Mouse (Mus musculus) hindbrain, embryonic 12.5 days (tissue): ENCODE results near the gene Plscr4. TPM values are rescaled to one million over a fixed set of nuclear protein-coding genes. Genes with fewer than 3 reads are reported as not detected.

Source experiments
- ATAC-seq: fragments of 200-750 bp; cut with Nextera tagmentation; 2 replicates; pipeline ENCODE4 v1.8.0; 2017; ENCODE audit warnings: moderate TSS enrichment; ENCODE audit not compliant: low FRiP score
- H3K27ac ChIP-seq: fragments of 300-500 bp; sonication (generic); 2 replicates; pipeline ENCODE4 v1.5.1; 2016; ENCODE audit warnings: mild to moderate bottlenecking
- H3K27me3 ChIP-seq: fragments of 300-500 bp; sonication (generic); 2 replicates; pipeline ENCODE4 v1.6.1; 2016; ENCODE audit warnings: mild to moderate bottlenecking
- H3K36me3 ChIP-seq: fragments of 300-500 bp; sonication (generic); 2 replicates; pipeline ENCODE4 v1.6.1; 2016; ENCODE audit warnings: mild to moderate bottlenecking
- H3K4me1 ChIP-seq: fragments of 300-500 bp; sonication (generic); 2 replicates; pipeline ENCODE4 v1.6.1; 2016
- H3K4me2 ChIP-seq: fragments of 300-500 bp; sonication (generic); replicated peaks from 2 replicates; pipeline ENCODE4 v1.6.1; 2016; ENCODE audit warnings: mild to moderate bottlenecking
- H3K4me3 ChIP-seq: fragments of 300-500 bp; sonication (generic); 2 replicates; pipeline ENCODE4 v1.5.1; 2016; ENCODE audit warnings: mild to moderate bottlenecking
- H3K9ac ChIP-seq: fragments of 300-500 bp; sonication (generic); 2 replicates; pipeline ENCODE4 v1.6.1; 2016; ENCODE audit warnings: mild to moderate bottlenecking, moderate library complexity
- H3K9me3 ChIP-seq: fragments of 300-500 bp; sonication (generic); replicated peaks from 2 replicates; pipeline ENCODE4 v1.6.1; 2016; ENCODE audit warnings: mild to moderate bottlenecking
- WGBS: fragments of 180-500 bp; shearing (Covaris S2); methylation state at CpG from one replicate; pipeline ENCODE4 v1.1.7; 2016; 5-methylcytosine and 5-hydroxymethylcytosine counted together
- polyA plus RNA-seq: library from polyadenylated mRNA; unstranded; fragments of >200 nt; fragmentation: Nextera tagmentation; extraction: Ambion mirVana; gene quantifications from 2 replicates; pipeline ENCODE4 v1.2.1, GENCODE M21; 2016

The Plscr4 gene
- polyA plus RNA-seq, 1 experiment from 2014 or later: 2.7 TPM

DNA sequence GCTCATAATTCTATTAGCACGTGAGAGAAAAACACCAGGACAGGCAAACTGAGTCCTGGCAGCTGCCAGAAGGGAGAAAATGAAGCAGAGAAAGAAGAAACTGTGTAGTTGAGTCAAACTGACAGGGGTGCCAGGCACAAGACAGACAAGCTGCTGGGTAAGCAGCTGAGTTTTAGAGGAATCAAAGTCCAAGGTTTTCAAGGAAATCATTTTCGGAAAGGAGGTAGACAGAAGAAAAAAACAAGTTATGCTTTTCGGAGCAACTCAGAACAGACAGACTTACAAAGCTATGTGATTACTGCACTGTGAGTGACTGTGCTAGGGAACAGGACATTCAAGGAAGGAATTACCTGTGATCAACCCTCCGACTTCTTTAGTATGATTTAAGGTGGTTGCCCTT is 67.3 kb downstream of the Plscr4 start:
- Histone ChIP-seq H3K9ac (no peak overlapping the region), H3K27ac (no peak overlapping the region), H3K4me3 (no peak overlapping the region), H3K36me3 (no peaks in the 10 kb centered on the region), H3K4me2 (no peak overlapping the region), H3K27me3 (no peaks in the 10 kb centered on the region), H3K4me1 (no peaks in the 10 kb centered on the region), H3K9me3 (peaks cover 3% of the 10 kb centered on the region)
- no peak for ATAC-seq
- WGBS: 84% methylated on average over 4 of the region's 4 CpGs

DNA sequence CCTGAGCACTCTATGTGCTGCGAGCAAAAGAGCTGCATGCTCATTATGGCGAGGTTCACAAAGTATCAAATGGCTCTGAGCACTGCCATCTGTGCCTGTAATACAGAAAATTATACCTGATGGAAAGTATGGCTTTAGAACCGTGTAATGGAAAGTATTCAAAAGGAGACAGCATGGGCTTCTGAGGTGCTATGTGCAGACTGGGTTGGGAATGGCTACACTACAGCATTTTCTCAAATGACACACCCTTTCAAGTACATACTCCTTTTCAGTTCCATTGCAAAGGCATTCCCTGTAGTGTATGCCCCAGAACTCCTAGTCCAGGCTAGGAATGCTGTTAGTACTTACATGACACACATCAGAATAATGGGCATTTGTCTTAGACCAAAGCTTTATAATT is 72.9 kb downstream of the Plscr4 start:
- H3K27ac ChIP-seq: no peak overlapping the region
- WGBS: 77% methylated on average over 3 of the region's 3 CpGs
- no peaks in the 10 kb centered on the region for H3K9me3 ChIP-seq
- no peak overlapping the region for H3K4me3 ChIP-seq
- no peaks in the 10 kb centered on the region for H3K27me3 ChIP-seq
- H3K4me2 ChIP-seq: no peak overlapping the region
- H3K36me3 ChIP-seq: no peaks in the 10 kb centered on the region
- ATAC-seq: no peak
- H3K4me1 ChIP-seq: no peaks in the 10 kb centered on the region
- no peak overlapping the region for H3K9ac ChIP-seq

DNA sequence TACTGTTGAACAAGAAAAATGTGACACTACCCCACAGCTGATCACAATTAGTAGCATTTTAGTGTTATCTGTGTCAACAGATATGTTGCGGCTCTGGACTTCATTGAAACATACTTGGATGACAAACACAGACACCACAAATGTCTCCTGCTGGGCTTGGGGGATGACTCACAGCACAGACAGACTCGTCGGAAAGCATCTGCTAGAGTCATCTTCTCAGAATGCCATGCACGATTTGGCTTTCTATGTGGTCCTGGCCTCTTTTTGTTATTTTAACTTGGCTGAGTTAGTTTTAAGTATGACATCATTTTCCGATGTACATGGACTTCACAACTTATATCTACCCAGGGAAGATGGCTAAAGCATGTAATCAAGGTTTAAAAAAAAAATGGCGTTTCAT is 80.6 kb downstream of the Plscr4 start:
- ATAC-seq: no peak
- H3K9ac ChIP-seq: no peak overlapping the region
- H3K36me3 ChIP-seq: no peaks in the 10 kb centered on the region
- H3K27ac ChIP-seq: no peak overlapping the region
- 78% methylated on average over 6 of the region's 6 CpGs for WGBS
- peaks cover 2% of the 10 kb centered on the region; the same call in 1 of the 2 replicates for H3K4me1 ChIP-seq
- no peaks in the 10 kb centered on the region for H3K9me3 ChIP-seq
- H3K4me2 ChIP-seq: no peak overlapping the region
- no peak overlapping the region for H3K4me3 ChIP-seq
- no peaks in the 10 kb centered on the region for H3K27me3 ChIP-seq

DNA sequence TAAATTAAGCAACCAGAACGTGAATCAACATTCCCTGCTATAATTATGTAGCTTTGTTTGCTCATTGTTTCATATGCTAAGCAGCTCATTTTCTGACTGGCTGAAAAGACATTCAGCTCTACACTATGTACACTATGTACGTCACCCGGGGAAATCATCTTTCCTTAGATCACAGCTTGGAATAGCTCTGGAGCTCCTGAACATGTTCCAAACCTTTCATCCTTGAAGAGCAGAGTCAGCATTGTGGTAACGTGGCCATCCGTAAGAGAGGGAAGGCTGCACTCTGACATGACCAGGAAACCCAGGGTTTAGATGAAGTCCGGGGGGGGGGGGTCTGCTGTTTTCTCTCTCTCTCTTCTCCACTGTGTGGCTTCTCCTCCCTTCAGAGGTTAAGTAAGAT is 81.0 kb downstream of the Plscr4 start:
- no peak overlapping the region for H3K9ac ChIP-seq
- no peak overlapping the region for H3K4me2 ChIP-seq
- H3K36me3 ChIP-seq: no peaks in the 10 kb centered on the region
- no peak overlapping the region for H3K27ac ChIP-seq
- no peaks in the 10 kb centered on the region for H3K27me3 ChIP-seq
- H3K9me3 ChIP-seq: no peaks in the 10 kb centered on the region
- 71% methylated on average over 6 of the region's 6 CpGs for WGBS
- no peak for ATAC-seq
- peaks cover 6% of the 10 kb centered on the region; the same call in 1 of the 2 replicates for H3K4me1 ChIP-seq
- no peak overlapping the region for H3K4me3 ChIP-seq

Other genes with a start within 250 kb of the Plscr4 start
- 20.8 and 21.8 TPM in 2 replicates for gene Plscr1, start 207.6 kb upstream of the Plscr4 start, polyA plus RNA-seq
- gene Plscr2, start 181.8 kb upstream of the Plscr4 start, polyA plus RNA-seq: 1.9 and 2.2 TPM in 2 replicates
- not detected in 2 replicates for gene 1700057G04Rik, start 148.0 kb upstream of the Plscr4 start, polyA plus RNA-seq
- 48.6 and 58.2 TPM in 2 replicates for gene Plod2, start 84.8 kb downstream of the Plscr4 start, polyA plus RNA-seq